Mouse (Mus musculus) stomach, postnatal 0 days (tissue): Measurements from ENCODE around the gene Elmo2. TPM values are rescaled to one million over a fixed set of nuclear protein-coding genes. Genes with fewer than 3 reads are reported as not detected.

ENCODE experiments used
- ATAC-seq: fragments of 200-750 bp; cut with Nextera tagmentation; 2 replicates; pipeline ENCODE4 v1.8.0; 2017; ENCODE audit not compliant: low FRiP score, low TSS enrichment
- DNase-seq: peaks from one replicate; pipeline ENCODE4 v3.0.0-alpha.2; 2016; ENCODE audit warnings: low spot score
- H3K27ac ChIP-seq: fragments of 300-500 bp; sonication (generic); replicated peaks from 2 replicates; pipeline ENCODE4 v1.5.1; 2014; ENCODE audit warnings: mild to moderate bottlenecking, control low read depth
- H3K27me3 ChIP-seq: fragments of 300-500 bp; sonication (generic); 2 replicates; pipeline ENCODE4 v1.6.1; 2014; ENCODE audit warnings: low read length; ENCODE audit not compliant: control insufficient read depth, insufficient read depth
- H3K36me3 ChIP-seq: fragments of 300-500 bp; sonication (generic); 2 replicates; pipeline ENCODE4 v1.6.1; 2014; ENCODE audit warnings: low read length, mixed read lengths; ENCODE audit not compliant: control insufficient read depth, insufficient read depth
- H3K4me1 ChIP-seq: fragments of 300-500 bp; sonication (generic); replicated peaks from 2 replicates; pipeline ENCODE4 v1.6.1; 2014; ENCODE audit warnings: antibody characterized with exemption; ENCODE audit not compliant: control insufficient read depth, insufficient read depth
- H3K4me2 ChIP-seq: fragments of 300-500 bp; sonication (generic); replicated peaks from 2 replicates; pipeline ENCODE4 v1.6.1; 2014; ENCODE audit warnings: low read depth, mild to moderate bottlenecking, control low read depth, moderate library complexity
- H3K4me3 ChIP-seq: fragments of 300-500 bp; sonication (generic); 2 replicates; pipeline ENCODE4 v1.5.1; 2014; ENCODE audit warnings: low read depth, low read length, control low read depth
- H3K9ac ChIP-seq: fragments of 300-500 bp; sonication (generic); 2 replicates; pipeline ENCODE4 v1.6.1; 2014; ENCODE audit warnings: mild to moderate bottlenecking, low read length, control low read depth, mixed read lengths
- H3K9me3 ChIP-seq: fragments of 300-500 bp; sonication (generic); 2 replicates; pipeline ENCODE4 v1.6.1; 2016; ENCODE audit warnings: low read length; ENCODE audit not compliant: control insufficient read depth
- CTCF ChIP-seq: IDR thresholded peaks from 2 replicates; pipeline ENCODE4 v1.5.1; 2016; ENCODE audit warnings: antibody characterized with exemption, low read depth, mild to moderate bottlenecking, moderate library complexity
- EP300 ChIP-seq: optimal IDR thresholded peaks from 2 replicates; pipeline ENCODE3; 2016; ENCODE audit warnings: antibody characterized with exemption
- WGBS: fragments of 180-500 bp; shearing (Covaris S2); extraction: QIAGEN DNeasy Blood & Tissue Kit; methylation state at CpG from one replicate; pipeline ENCODE4 v1.1.7; 2014; 5-methylcytosine and 5-hydroxymethylcytosine counted together
- polyA plus RNA-seq: library from polyadenylated mRNA; unstranded; fragments of >200 nt; fragmentation: Nextera tagmentation; extraction: Ambion mirVana; gene quantifications from 2 replicates; pipeline ENCODE4 v1.2.1, GENCODE M21; 2015

Elmo2 gene
- polyA plus RNA-seq, 1 experiment from 2014 or later: 22.6 TPM

DNA sequence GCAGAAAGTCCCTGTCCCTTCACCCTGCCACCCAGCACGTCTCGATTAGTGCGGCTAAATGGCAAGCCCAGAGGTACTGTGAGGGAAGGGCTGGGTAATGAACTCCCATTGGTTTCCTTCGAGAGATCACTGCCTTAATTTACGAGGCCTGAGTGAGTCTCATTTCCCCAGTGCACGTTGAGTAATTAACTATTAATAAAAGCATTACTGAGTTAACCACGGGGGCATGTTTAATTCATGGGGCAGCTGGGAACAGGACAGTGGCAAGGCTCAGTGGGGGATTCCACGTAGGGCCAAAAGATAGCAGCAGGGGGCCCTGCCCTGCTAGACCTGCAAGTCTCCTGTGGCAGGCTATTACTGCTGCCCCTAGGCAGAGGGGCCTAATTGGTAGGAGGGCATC is 55.0 kb downstream of the Elmo2 start:
- ATAC-seq (no peak), DNase-seq (no peak)
- Histone ChIP-seq H3K27ac (no peak overlapping the region), H3K9ac (no peak overlapping the region), H3K27me3 (no peaks in the 10 kb centered on the region), H3K4me2 (no peak overlapping the region), H3K36me3 (no peaks in the 10 kb centered on the region), H3K4me1 (no peaks in the 10 kb centered on the region), H3K4me3 (no peak overlapping the region), H3K9me3 (no peaks in the 10 kb centered on the region)
- TF ChIP-seq EP300: no peak
- no peak for TF ChIP-seq CTCF
- WGBS: 25% methylated on average over 8 of the region's 8 CpGs

DNA sequence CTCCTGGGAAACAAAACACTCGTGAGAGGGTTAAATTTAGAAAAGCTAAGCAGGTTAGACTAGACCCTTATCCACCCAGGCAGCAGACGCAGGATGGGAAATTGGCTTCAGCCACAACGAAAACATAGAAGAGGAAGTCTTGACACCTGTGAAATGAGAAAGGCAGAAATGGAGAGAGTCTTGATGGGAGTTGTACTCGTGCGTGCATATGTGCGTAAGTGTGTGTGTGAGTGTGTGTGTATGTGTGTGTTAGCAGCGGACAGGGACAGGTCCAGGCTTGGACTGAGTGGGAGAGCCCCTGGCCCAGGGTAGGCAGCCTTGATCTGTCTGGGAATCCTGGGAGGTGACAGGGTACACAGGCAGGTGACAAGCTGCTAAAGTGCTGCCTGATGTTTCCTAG is 55.4 kb downstream of the Elmo2 start:
- no peaks in the 10 kb centered on the region for H3K4me1 ChIP-seq
- H3K27ac ChIP-seq: no peak overlapping the region
- H3K4me2 ChIP-seq: no peak overlapping the region
- no peaks in the 10 kb centered on the region for H3K36me3 ChIP-seq
- ATAC-seq (no peak), DNase-seq (no peak)
- H3K9me3 ChIP-seq: no peaks in the 10 kb centered on the region
- no peak overlapping the region for H3K9ac ChIP-seq
- H3K27me3 ChIP-seq: no peaks in the 10 kb centered on the region
- no peak for TF ChIP-seq EP300
- TF ChIP-seq CTCF: no peak
- 46% methylated on average over 7 of the region's 7 CpGs for whole genome bisulfite sequencing
- no peak overlapping the region for H3K4me3 ChIP-seq

DNA sequence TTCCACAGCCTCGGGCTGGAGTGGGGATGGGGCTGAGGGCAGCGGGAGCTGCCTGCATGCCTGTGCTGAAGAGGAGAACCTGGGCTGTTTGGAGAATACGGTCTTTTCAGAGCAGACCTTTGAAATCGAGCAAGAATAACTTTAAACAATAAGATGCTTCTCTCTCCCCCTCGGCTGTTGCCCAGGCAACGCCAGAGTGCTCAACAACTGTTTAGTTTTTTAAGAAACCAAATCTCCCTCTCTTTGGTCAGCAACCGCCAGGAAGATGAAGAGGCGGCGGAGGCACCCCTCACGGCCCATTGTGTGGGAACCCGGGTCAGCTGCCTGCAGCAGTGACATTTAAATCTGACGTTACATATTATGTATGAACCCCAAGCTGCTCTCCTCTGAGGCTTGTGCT is 59.5 kb downstream of the Elmo2 start:
- H3K36me3 ChIP-seq: no peaks in the 10 kb centered on the region
- 12% methylated on average over 12 of the region's 12 CpGs for WGBS
- TF ChIP-seq CTCF (no peak), EP300 (no peak)
- H3K27me3 ChIP-seq: no peaks in the 10 kb centered on the region
- H3K4me1 ChIP-seq: no peaks in the 10 kb centered on the region
- ATAC-seq: no peak
- no peak overlapping the region for H3K4me2 ChIP-seq
- H3K9me3 ChIP-seq: no peaks in the 10 kb centered on the region
- DNase-seq: no peak
- H3K27ac ChIP-seq: no peak overlapping the region
- no peak overlapping the region for H3K4me3 ChIP-seq
- no peak overlapping the region for H3K9ac ChIP-seq

DNA sequence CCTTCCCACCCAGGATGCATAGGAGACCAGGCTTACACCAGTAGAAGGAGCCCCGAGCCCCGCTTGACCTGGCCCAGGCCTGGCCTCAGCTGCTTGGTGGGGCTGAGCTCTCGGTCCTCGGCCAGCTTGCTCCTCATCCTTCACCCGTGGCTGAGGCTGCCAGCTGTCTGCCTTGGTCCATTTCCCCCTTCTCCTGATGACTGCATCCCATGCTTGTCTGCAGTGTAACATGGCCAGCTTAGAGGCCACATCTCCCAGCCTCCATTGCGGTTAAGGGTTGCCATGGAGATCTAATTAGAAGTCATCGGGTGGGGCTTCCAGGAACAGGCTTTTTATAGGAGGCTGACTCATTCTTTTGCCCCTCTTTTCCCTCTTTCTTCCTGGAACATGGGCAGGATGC is 62.4 kb downstream of the Elmo2 start:
- H3K4me1 ChIP-seq: no peaks in the 10 kb centered on the region
- H3K4me2 ChIP-seq: no peak overlapping the region
- H3K27ac ChIP-seq: no peak overlapping the region
- DNase-seq: no peak
- no peak overlapping the region for H3K4me3 ChIP-seq
- no peaks in the 10 kb centered on the region for H3K36me3 ChIP-seq
- 0 out of 2 replicates have a peak, but pooled peaks have one; percentile 16 for ATAC-seq
- H3K27me3 ChIP-seq: no peaks in the 10 kb centered on the region
- WGBS: 63% methylated on average over 7 of the region's 7 CpGs
- no peak for TF ChIP-seq CTCF
- no peak for TF ChIP-seq EP300
- H3K9me3 ChIP-seq: no peaks in the 10 kb centered on the region
- H3K9ac ChIP-seq: no peak overlapping the region

DNA sequence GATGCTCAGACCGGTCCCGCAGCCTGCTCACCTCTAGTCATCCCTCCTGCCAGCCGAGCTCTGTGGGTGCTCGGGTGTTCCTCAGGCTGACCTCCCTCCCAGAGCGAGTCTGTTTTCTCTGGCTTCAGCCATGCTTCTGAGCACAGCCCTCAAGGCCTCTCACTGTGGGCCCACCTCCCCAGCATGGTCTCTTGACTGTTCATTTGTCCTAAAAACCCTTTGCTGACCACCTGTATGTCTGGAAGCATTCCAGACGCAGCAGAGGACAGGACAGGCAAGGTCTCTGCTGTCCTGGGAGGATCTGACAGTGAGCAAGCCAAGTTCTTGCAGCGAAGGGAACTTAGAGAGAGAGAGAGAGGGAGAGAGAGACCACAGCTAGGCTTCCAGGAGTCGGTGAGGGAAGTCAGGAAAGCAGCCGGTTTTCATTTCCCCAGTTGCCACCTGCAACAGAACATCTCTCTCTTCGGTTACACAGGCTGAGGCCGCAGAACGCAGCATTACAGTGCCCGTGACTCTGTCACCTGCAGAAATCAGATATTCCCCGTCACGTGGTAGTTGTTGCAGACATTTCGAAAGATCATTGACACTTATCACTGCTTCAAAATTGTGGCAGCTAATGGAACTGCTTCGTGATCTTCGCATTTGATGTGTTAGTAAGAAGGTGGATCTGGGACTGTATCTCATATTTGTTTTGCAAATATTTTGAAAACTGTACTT is 63.8 kb downstream of the Elmo2 start:
- Histone ChIP-seq H3K4me2 (no peak overlapping the region), H3K9ac (no peak overlapping the region), H3K4me3 (no peak overlapping the region), H3K27me3 (no peaks in the 10 kb centered on the region), H3K9me3 (no peaks in the 10 kb centered on the region), H3K36me3 (no peaks in the 10 kb centered on the region), H3K4me1 (no peaks in the 10 kb centered on the region), H3K27ac (no peak overlapping the region)
- no peak for ATAC-seq
- DNase-seq: no peak
- no peak for TF ChIP-seq EP300
- TF ChIP-seq CTCF: no peak
- WGBS: 54% methylated on average over 18 of the region's 18 CpGs

GRCm38 (mm10) chr2:165259859-165260258 is 66.4 kb downstream of the Elmo2 start:
- ATAC-seq: no peak
- Histone ChIP-seq H3K9ac (no peak overlapping the region), H3K4me2 (no peak overlapping the region), H3K4me3 (no peak overlapping the region), H3K27ac (no peak overlapping the region), H3K36me3 (no peaks in the 10 kb centered on the region), H3K4me1 (no peaks in the 10 kb centered on the region), H3K9me3 (no peaks in the 10 kb centered on the region), H3K27me3 (no peaks in the 10 kb centered on the region)
- no peak for DNase-seq
- TF ChIP-seq EP300 (no peak), CTCF (no peak)
- WGBS: 69% methylated on average over 8 of the region's 8 CpGs
